Mouse (Mus musculus) brain, embryonic 18.5 days (tissue): ENCODE results near the gene Scyl2.

ENCODE experiments used
- DNase-seq: peaks from one replicate; pipeline ENCODE4 v3.0.0-alpha.2; 2012; ENCODE audit warnings: low read depth, low spot score

The Scyl2 gene

DNA sequence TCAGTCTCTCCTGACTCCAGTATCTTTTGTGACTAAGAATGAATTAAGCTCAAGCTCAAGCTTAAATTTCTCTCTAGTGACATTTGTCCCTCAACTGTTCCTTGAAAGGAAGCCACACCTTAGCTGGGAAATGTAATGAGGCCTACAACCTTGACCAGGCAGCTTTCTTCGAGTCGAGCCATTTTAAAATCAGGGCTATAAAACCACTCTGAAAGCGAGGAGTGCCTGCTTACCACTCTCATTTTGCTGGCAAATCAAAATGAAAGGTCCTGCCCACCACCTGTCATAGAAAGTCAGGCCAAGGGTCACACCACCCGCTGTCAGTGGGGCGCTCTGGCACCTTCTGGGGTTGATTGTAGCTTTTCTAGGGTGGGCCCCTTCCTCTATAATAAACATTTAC, 90.2 kb downstream of the Scyl2 start:
- DNase-seq = no peak

DNA sequence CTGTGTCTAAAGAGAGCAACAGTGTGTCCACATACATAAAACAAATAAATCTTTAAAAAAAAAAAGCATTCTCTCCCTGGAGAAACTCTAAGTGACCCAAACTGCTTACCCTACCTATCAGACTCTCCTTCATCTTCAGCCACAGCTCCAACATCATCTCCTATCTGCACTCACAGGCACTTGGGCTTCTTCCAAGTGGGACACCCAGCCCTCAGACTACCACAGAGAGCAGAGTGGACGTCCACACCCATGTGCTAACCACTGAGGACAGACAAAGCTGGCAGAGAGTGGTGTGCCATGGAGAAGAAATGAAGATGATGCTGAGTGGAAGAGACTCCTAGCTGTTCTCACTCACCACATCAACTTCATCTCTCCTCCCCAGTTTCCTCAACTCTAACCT, 90.6 kb downstream of the Scyl2 start:
- no peak for DNase-seq

DNA sequence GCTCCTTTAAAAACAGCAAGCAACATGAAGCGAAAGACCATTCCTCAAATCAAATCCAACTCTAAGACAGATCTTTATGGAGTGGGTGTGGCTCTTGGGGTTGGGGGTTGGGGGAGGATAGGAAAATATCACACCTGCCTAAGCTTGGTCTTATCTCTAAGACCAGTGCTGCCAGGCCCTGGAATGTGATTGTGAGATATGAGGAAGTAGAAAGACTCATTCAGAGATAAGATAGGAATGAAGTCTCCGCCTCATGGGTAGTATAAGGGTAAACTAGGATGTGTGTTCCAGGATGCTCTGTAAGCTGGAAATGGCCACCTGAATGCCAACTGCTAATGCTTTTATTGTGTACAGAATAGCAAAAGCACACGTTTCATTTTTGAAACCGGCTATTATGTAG, 91.8 kb downstream of the Scyl2 start:
- no peak for DNase-seq

DNA sequence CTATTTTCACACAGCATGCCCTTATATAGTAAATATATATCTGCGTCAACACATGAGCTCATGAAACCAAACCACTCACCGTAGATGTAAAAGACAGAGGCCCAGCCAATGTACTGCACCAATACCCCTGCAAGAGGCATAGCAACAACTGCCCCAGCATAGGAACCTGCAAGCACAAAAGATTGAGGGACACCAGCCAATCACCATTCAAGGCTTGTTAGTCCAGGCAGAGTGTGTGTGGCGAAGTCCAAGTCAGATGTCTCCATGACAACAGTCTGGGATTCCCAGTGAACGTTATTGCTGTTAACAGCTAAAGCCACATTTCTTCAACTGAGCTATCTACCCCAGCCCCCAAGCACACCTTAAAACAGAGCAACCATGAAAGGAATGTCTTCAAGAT, 93.3 kb downstream of the Scyl2 start:
- peak; percentile 18 for DNase-seq

DNA sequence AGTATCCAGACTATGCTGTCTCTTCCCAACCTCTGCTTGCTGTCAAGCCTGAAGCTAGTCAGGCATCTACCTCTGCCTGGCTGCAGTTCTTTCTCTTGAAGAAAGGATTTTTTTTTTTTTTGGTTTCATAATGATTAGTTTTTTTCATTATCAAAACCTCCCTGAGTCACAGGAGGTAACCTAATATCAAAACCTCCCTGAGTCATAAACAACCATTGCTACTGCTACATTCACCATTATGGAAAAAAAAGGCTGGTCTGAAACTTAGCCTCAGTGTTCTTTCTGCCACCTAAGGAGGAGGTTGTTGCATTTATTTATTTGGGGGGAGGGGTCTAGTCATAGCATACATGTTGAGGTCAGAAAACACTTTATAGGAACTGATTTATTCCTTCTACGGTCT, 96.2 kb downstream of the Scyl2 start:
- no peak for DNase-seq
